Mouse (Mus musculus) stomach, postnatal 0 days (tissue): ENCODE results near the gene Oaz1.

ENCODE experiments used
- CTCF ChIP-seq: IDR thresholded peaks from 2 replicates; pipeline ENCODE4 v1.5.1; 2016; ENCODE audit warnings: antibody characterized with exemption, low read depth, mild to moderate bottlenecking, moderate library complexity
- EP300 ChIP-seq: optimal IDR thresholded peaks from 2 replicates; pipeline ENCODE3; 2016; ENCODE audit warnings: antibody characterized with exemption

DNA sequence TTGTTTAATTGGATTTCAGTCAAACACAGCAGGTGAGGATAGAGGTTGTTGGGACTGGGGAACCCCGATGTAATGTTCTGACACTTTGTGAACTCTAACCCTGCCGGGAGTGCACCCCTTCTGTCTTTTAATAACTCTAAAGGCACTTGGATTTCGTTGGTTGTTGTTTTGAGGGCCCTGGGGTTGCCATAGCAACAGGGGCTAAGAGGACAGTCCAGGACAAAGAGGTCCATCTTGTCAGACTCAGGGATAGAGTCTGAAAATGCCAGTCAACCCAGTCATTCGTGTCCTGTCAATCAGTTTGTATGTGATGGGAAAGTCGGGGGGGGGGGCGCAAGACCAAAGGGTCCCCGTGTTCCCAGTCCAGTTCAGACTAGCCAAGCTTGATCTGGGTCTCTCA lies 6.4 kb downstream of the Oaz1 start:
- TF ChIP-seq EP300 (no peak), CTCF (no peak)
